Mouse (Mus musculus) limb, embryonic 11.5 days (tissue): ENCODE data around the gene Tas2r120. TPM values are rescaled to one million over a fixed set of nuclear protein-coding genes. Genes with fewer than 3 reads are reported as not detected.
"Not testable (repeated sequence)": the region's sequence is repeated elsewhere in the genome, so short reads cannot be mapped to it uniquely, and the experiment has no call there.

Source experiments
- ATAC-seq: fragments of 200-750 bp; cut with Nextera tagmentation; 2 replicates; pipeline ENCODE4 v1.8.0; 2017; ENCODE audit warnings: low read depth; ENCODE audit not compliant: insufficient number of reproducible peaks, low FRiP score, low TSS enrichment
- DNase-seq: peaks from one replicate; pipeline ENCODE4 v3.0.0-alpha.2; 2015; ENCODE audit warnings: low spot score
- H3K27ac ChIP-seq: fragments of 300-500 bp; sonication (generic); replicated peaks from 2 replicates; pipeline ENCODE4 v1.5.1; 2014; ENCODE audit warnings: low read depth, mild to moderate bottlenecking, low read length
- H3K27me3 ChIP-seq: fragments of 300-500 bp; sonication (generic); 2 replicates; pipeline ENCODE4 v1.6.1; 2014; ENCODE audit warnings: mild to moderate bottlenecking, low read length, mixed read lengths; ENCODE audit not compliant: control insufficient read depth, insufficient read depth
- H3K36me3 ChIP-seq: fragments of 300-500 bp; sonication (generic); 2 replicates; pipeline ENCODE4 v1.6.1; 2014; ENCODE audit warnings: mild to moderate bottlenecking, low read length, moderate library complexity, mixed read lengths; ENCODE audit not compliant: control insufficient read depth, insufficient read depth
- H3K4me1 ChIP-seq: fragments of 300-500 bp; sonication (generic); 2 replicates; pipeline ENCODE4 v1.6.1; 2014; ENCODE audit warnings: low read length, mixed read lengths; ENCODE audit not compliant: control insufficient read depth, insufficient read depth
- H3K4me2 ChIP-seq: fragments of 300-500 bp; sonication (generic); 2 replicates; pipeline ENCODE4 v1.6.1; 2014; ENCODE audit warnings: low read depth, mild to moderate bottlenecking, moderate library complexity; ENCODE audit not compliant: severe bottlenecking
- H3K4me3 ChIP-seq: fragments of 300-500 bp; sonication (generic); 2 replicates; pipeline ENCODE4 v1.5.1; 2014; ENCODE audit warnings: low read depth, low read length
- H3K9ac ChIP-seq: fragments of 300-500 bp; sonication (generic); 2 replicates; pipeline ENCODE4 v1.6.1; 2014; ENCODE audit warnings: mild to moderate bottlenecking, low read length
- H3K9me3 ChIP-seq: fragments of 300-500 bp; sonication (generic); 2 replicates; pipeline ENCODE4 v1.6.1; 2016; ENCODE audit warnings: low read length; ENCODE audit not compliant: control insufficient read depth
- WGBS: fragments of 180-500 bp; shearing (Covaris S2); extraction: QIAGEN DNeasy Blood & Tissue Kit; methylation state at CpG from one replicate; pipeline ENCODE4 v1.1.7; 2014; 5-methylcytosine and 5-hydroxymethylcytosine counted together
- polyA plus RNA-seq: library from polyadenylated mRNA; unstranded; fragments of >200 nt; fragmentation: Nextera tagmentation; extraction: Ambion mirVana; gene quantifications from 2 replicates; pipeline ENCODE4 v1.2.1, GENCODE M21; 2014

Tas2r120 gene
- polyA plus RNA-seq, result not detected in 2 replicates

- Histone ChIP-seq H3K4me3 (no peak within 1 kb of the TSS), H3K4me1 (no peaks in the 10 kb centered on the region), H3K9ac (no peak within 1 kb of the TSS), H3K4me2 (no peak within 1 kb of the TSS), H3K9me3 (no peaks in the 10 kb centered on the region), H3K27me3 (no peaks in the 10 kb centered on the region), H3K36me3 (no peaks in the 10 kb centered on the region), H3K27ac (no peak within 1 kb of the TSS)
- DNase-seq (no peak), ATAC-seq (no peak)
Measured at GRCm38 (mm10) chr6:132656653-132657052, at the start of gene Tas2r120. Tas2r120 (plus strand) TSS chr6:132656953.

GRCm38 (mm10) chr6:132649399-132649798 lies 7.4 kb upstream of the Tas2r120 start:
- no peak for DNase-seq
- Histone ChIP-seq H3K36me3 (no peaks in the 10 kb centered on the region), H3K4me2 (no peak overlapping the region), H3K9me3 (no peaks in the 10 kb centered on the region), H3K4me1 (no peaks in the 10 kb centered on the region), H3K4me3 (no peak overlapping the region), H3K9ac (no peak overlapping the region), H3K27me3 (no peaks in the 10 kb centered on the region), H3K27ac (no peak overlapping the region)
- ATAC-seq, result no peak

- ATAC-seq (no peak), DNase-seq (no peak)
- Histone ChIP-seq H3K9me3 (no peaks in the 10 kb centered on the region), H3K36me3 (no peaks in the 10 kb centered on the region), H3K4me1 (no peaks in the 10 kb centered on the region), H3K4me2 (no peak within 1 kb of the TSS), H3K27me3 (no peaks in the 10 kb centered on the region), H3K9ac (no peak within 1 kb of the TSS), H3K4me3 (no peak within 1 kb of the TSS), H3K27ac (no peak within 1 kb of the TSS)
- whole genome bisulfite sequencing, result 83% methylated on average over 1 of the region's 1 CpGs
Measured at GRCm38 (mm10) chr6:132651426-132651825, 5.3 kb upstream of the Tas2r120 start, which contains the start of gene A630073D07Rik. A630073D07Rik (minus strand) TSS chr6:132651526.

GRCm38 (mm10) chr6:132691596-132691995 lies 34.8 kb downstream of the Tas2r120 start:
- H3K4me1 ChIP-seq, H3K36me3 ChIP-seq, H3K27me3 ChIP-seq, ATAC-seq, H3K27ac ChIP-seq, H3K9me3 ChIP-seq, DNase-seq, H3K4me2 ChIP-seq, H3K4me3 ChIP-seq, H3K9ac ChIP-seq: not testable (repeated sequence)
- 84% methylated on average over 7 of the region's 7 CpGs for WGBS

- WGBS, result 81% methylated on average over 1 of the region's 1 CpGs
Measured at GRCm38 (mm10) chr6:132700907-132701306, 44.2 kb downstream of the Tas2r120 start, which contains the start of gene Tas2r121. Tas2r121 (minus strand) TSS chr6:132701007.

More at GRCm38 (mm10) chr6:132700907-132701306, 44.2 kb downstream of the Tas2r120 start, which contains the start of gene Tas2r121:
- no peak for DNase-seq
- Histone ChIP-seq H3K9me3 (no peaks in the 10 kb centered on the region), H3K27me3 (no peaks in the 10 kb centered on the region), H3K27ac (no peak within 1 kb of the TSS), H3K4me2 (no peak within 1 kb of the TSS), H3K4me1 (no peaks in the 10 kb centered on the region), H3K4me3 (no peak within 1 kb of the TSS), H3K36me3 (no peaks in the 10 kb centered on the region), H3K9ac (no peak within 1 kb of the TSS)
- ATAC-seq, result no peak

Other genes starting within 250 kb of the Tas2r120 start
- gene Prh1, start 87.1 kb upstream of the Tas2r120 start, polyA plus RNA-seq, result not detected in 2 replicates
- not detected in 2 replicates for gene Prp2, start 61.0 kb upstream of the Tas2r120 start, polyA plus RNA-seq
- gene A630073D07Rik, start 5.4 kb upstream of the Tas2r120 start, polyA plus RNA-seq, result not detected in 2 replicates
- not detected in 2 replicates for gene Tas2r121, start 44.1 kb downstream of the Tas2r120 start, polyA plus RNA-seq
- not detected in 2 replicates for gene Tas2r122, start 55.0 kb downstream of the Tas2r120 start, polyA plus RNA-seq
- gene Tas2r115, start 81.1 kb downstream of the Tas2r120 start, polyA plus RNA-seq, result not detected in 2 replicates
- not detected in 2 replicates for gene Tas2r124, start 97.8 kb downstream of the Tas2r120 start, polyA plus RNA-seq
- not detected in 2 replicates for gene Tas2r102, start 105.2 kb downstream of the Tas2r120 start, polyA plus RNA-seq
- not detected in 2 replicates for gene Tas2r136, start 121.2 kb downstream of the Tas2r120 start, polyA plus RNA-seq
- not detected in 2 replicates for gene Tas2r117, start 145.9 kb downstream of the Tas2r120 start, polyA plus RNA-seq
- not detected in 2 replicates for gene Tas2r123, start 190.2 kb downstream of the Tas2r120 start, polyA plus RNA-seq
- gene Tas2r116, start 198.5 kb downstream of the Tas2r120 start, polyA plus RNA-seq, result not detected in 2 replicates
- not detected in 2 replicates for gene Tas2r110, start 211.1 kb downstream of the Tas2r120 start, polyA plus RNA-seq
- not detected in 2 replicates for gene Tas2r113, start 236.1 kb downstream of the Tas2r120 start, polyA plus RNA-seq